Mouse (Mus musculus) cerebellum, adult 18-20 months (tissue): ENCODE measurements around the gene 1110008P14Rik.
"Not testable (repeated sequence)": the region's sequence is repeated elsewhere in the genome, so short reads cannot be mapped to it uniquely, and the experiment has no call there.

Source experiments
- DNase-seq, 2 experiments: peaks; one replicate each; pipeline ENCODE4 v3.0.0; 2021

Gene 1110008P14Rik

GRCm38 (mm10) chr2:32362817-32363340 is 18.9 kb downstream of the 1110008P14Rik start:
- DNase-seq, result peak; percentile 89 to 98

- DNase-seq, result not testable (repeated sequence)
Measured at GRCm38 (mm10) chr2:32362274-32362673, 19.5 kb downstream of the 1110008P14Rik start.

- DNase-seq, result peak; percentile 90 to 92
Measured at GRCm38 (mm10) chr2:32361437-32361836, 20.3 kb downstream of the 1110008P14Rik start.

GRCm38 (mm10) chr2:32360741-32361140 is 21.0 kb downstream of the 1110008P14Rik start:
- peak; percentile 82 to 88 for DNase-seq

- no peak for DNase-seq
Measured at GRCm38 (mm10) chr2:32358381-32358780, 23.4 kb downstream of the 1110008P14Rik start.

- no peak for DNase-seq
Measured at GRCm38 (mm10) chr2:32357710-32358109, 24.0 kb downstream of the 1110008P14Rik start.

GRCm38 (mm10) chr2:32356216-32356615 is 25.5 kb downstream of the 1110008P14Rik start:
- no peak for DNase-seq

- DNase-seq, result no peak
Measured at GRCm38 (mm10) chr2:32354336-32354895, 27.3 kb downstream of the 1110008P14Rik start.

GRCm38 (mm10) chr2:32353836-32354235 is 27.9 kb downstream of the 1110008P14Rik start:
- no peak for DNase-seq

- peak; percentile 93 to 99 for DNase-seq
Measured at GRCm38 (mm10) chr2:32353007-32353542, 28.7 kb downstream of the 1110008P14Rik start, which contains the start of gene Dnm1. Gene Dnm1 (minus strand): TSS chr2:32353338.

- peak; percentile 72 to 80 for DNase-seq
Measured at GRCm38 (mm10) chr2:32352151-32353006, 29.4 kb downstream of the 1110008P14Rik start, which contains the start of gene Ciz1. Gene Ciz1 (plus strand): TSS chr2:32352327.

GRCm38 (mm10) chr2:32351471-32351961 is 30.2 kb downstream of the 1110008P14Rik start:
- DNase-seq, result peak; percentile 73 to 74

- DNase-seq, result peak; percentile 68 to 69
Measured at GRCm38 (mm10) chr2:32350471-32351051, 31.2 kb downstream of the 1110008P14Rik start.

GRCm38 (mm10) chr2:32349625-32350255 is 32.0 kb downstream of the 1110008P14Rik start:
- peak; percentile 49 to 50 for DNase-seq

- peak; percentile 78 for DNase-seq
Measured at GRCm38 (mm10) chr2:32348311-32348710, 33.4 kb downstream of the 1110008P14Rik start.

- peak in 1 of 2 experiments; percentile 49 for DNase-seq
Measured at GRCm38 (mm10) chr2:32347019-32347418, 34.7 kb downstream of the 1110008P14Rik start.

- peak; percentile 29 to 47 for DNase-seq
Measured at GRCm38 (mm10) chr2:32344598-32345321, 37.0 kb downstream of the 1110008P14Rik start.

GRCm38 (mm10) chr2:32344056-32344455 is 37.7 kb downstream of the 1110008P14Rik start:
- DNase-seq, result peak; percentile 94 to 97

- DNase-seq, result no peak
Measured at GRCm38 (mm10) chr2:32343351-32343671, 38.4 kb downstream of the 1110008P14Rik start.

- DNase-seq, result peak; percentile 80 to 91
Measured at GRCm38 (mm10) chr2:32342539-32343350, 39.0 kb downstream of the 1110008P14Rik start.

GRCm38 (mm10) chr2:32342039-32342438 is 39.7 kb downstream of the 1110008P14Rik start:
- DNase-seq, result no peak
